Mouse (Mus musculus): ENCODE measurements around the gene Pacsin1. TPM values are rescaled to one million over a fixed set of nuclear protein-coding genes. Genes with fewer than 3 reads are reported as not detected.

Pacsin1 gene
- polyA plus RNA-seq, 1 experiment = 0.01 TPM

- no peaks in the 10 kb centered on the region for H3K27me3 ChIP-seq (ENCODE audit: control insufficient read depth)
- no peaks in the 10 kb centered on the region for H3K9me3 ChIP-seq (ENCODE audit: control insufficient read depth, low read length)
- H3K36me3 ChIP-seq (ENCODE audit: control insufficient read depth) = peaks cover 38% of the 10 kb centered on the region
- no peak for TF ChIP-seq TAL1 (IDR thresholded peaks at IDR 0.05; ENCODE audit: low read length)
- TF ChIP-seq GATA1 (IDR thresholded peaks at IDR 0.05; ENCODE audit: low read length) = no peak
- no peak overlapping the region for H3K4me3 ChIP-seq (replicated peaks)
- H3K4me1 ChIP-seq (ENCODE audit: control insufficient read depth) = no peaks in the 10 kb centered on the region; the same call in 1 of the 2 replicates
Measured at GRCm38 (mm10) chr17:27746446-27746845, 91.1 kb downstream of the Pacsin1 start.

GRCm38 (mm10) chr17:27748123-27748522 is 92.8 kb downstream of the Pacsin1 start:
- H3K9me3 ChIP-seq (ENCODE audit: control insufficient read depth, low read length) = no peaks in the 10 kb centered on the region
- no peaks in the 10 kb centered on the region; the same call in 1 of the 2 replicates for H3K4me1 ChIP-seq (ENCODE audit: control insufficient read depth)
- TF ChIP-seq GATA1 (IDR thresholded peaks at IDR 0.05; ENCODE audit: low read length) (no peak), TAL1 (IDR thresholded peaks at IDR 0.05; ENCODE audit: low read length) (no peak)
- no peak overlapping the region for H3K4me3 ChIP-seq (replicated peaks)
- peaks cover 55% of the 10 kb centered on the region for H3K36me3 ChIP-seq (ENCODE audit: control insufficient read depth)
- no peaks in the 10 kb centered on the region for H3K27me3 ChIP-seq (ENCODE audit: control insufficient read depth)

GRCm38 (mm10) chr17:27750451-27750942 is 95.2 kb downstream of the Pacsin1 start:
- Histone ChIP-seq H3K9me3 (ENCODE audit: control insufficient read depth, low read length) (no peaks in the 10 kb centered on the region), H3K27me3 (ENCODE audit: control insufficient read depth) (no peaks in the 10 kb centered on the region), H3K4me3 (replicated peaks) (no peak overlapping the region), H3K4me1 (ENCODE audit: control insufficient read depth) (peaks cover 1% of the 10 kb centered on the region; the same call in 1 of the 2 replicates), H3K36me3 (ENCODE audit: control insufficient read depth) (peaks cover 78% of the 10 kb centered on the region)
- TF ChIP-seq TAL1 (IDR thresholded peaks at IDR 0.05; ENCODE audit: low read length) (no peak), GATA1 (IDR thresholded peaks at IDR 0.05; ENCODE audit: low read length) (no peak)

- no peaks in the 10 kb centered on the region for H3K9me3 ChIP-seq (ENCODE audit: control insufficient read depth, low read length)
- no peak for TF ChIP-seq TAL1 (IDR thresholded peaks at IDR 0.05; ENCODE audit: low read length)
- no peak for TF ChIP-seq GATA1 (IDR thresholded peaks at IDR 0.05; ENCODE audit: low read length)
- H3K36me3 ChIP-seq (ENCODE audit: control insufficient read depth) = peaks cover 86% of the 10 kb centered on the region
- H3K4me1 ChIP-seq (ENCODE audit: control insufficient read depth) = peaks cover 1% of the 10 kb centered on the region; the same call in 1 of the 2 replicates
- H3K27me3 ChIP-seq (ENCODE audit: control insufficient read depth) = no peaks in the 10 kb centered on the region
- H3K4me3 ChIP-seq (replicated peaks) = no peak overlapping the region
Measured at GRCm38 (mm10) chr17:27751314-27752202, 96.2 kb downstream of the Pacsin1 start.

GRCm38 (mm10) chr17:27760169-27760568 is 104.9 kb downstream of the Pacsin1 start:
- H3K9me3 ChIP-seq (ENCODE audit: control insufficient read depth, low read length) = peaks cover 9% of the 10 kb centered on the region
- H3K4me1 ChIP-seq (ENCODE audit: control insufficient read depth) = peaks cover 1% of the 10 kb centered on the region
- TF ChIP-seq TAL1 (IDR thresholded peaks at IDR 0.05; ENCODE audit: low read length) (no peak), GATA1 (IDR thresholded peaks at IDR 0.05; ENCODE audit: low read length) (no peak)
- no peak overlapping the region for H3K4me3 ChIP-seq (replicated peaks)
- H3K36me3 ChIP-seq (ENCODE audit: control insufficient read depth) = peaks cover 87% of the 10 kb centered on the region
- no peaks in the 10 kb centered on the region; the same call in 1 of the 2 replicates for H3K27me3 ChIP-seq (ENCODE audit: control insufficient read depth)

Other genes with a start within 250 kb of the Pacsin1 start
- gene Grm4, start 134.1 kb upstream of the Pacsin1 start, polyA plus RNA-seq (2012) = not detected in 2 replicates
- 57.3 and 59.4 TPM in 2 replicates for gene Hmga1, start 99.0 kb upstream of the Pacsin1 start, polyA plus RNA-seq (2012)
- gene AI413582, start 89.8 kb upstream of the Pacsin1 start, polyA plus RNA-seq (2012) = 3.6 and 3.7 TPM in 2 replicates
- 5.1 and 6.4 TPM in 2 replicates for gene Nudt3, start 32.0 kb upstream of the Pacsin1 start, polyA plus RNA-seq (2012)
- not detected in 2 replicates for gene RPS10-NUDT3, start 20.3 kb upstream of the Pacsin1 start, polyA plus RNA-seq (2012)
- 265 and 292 TPM in 2 replicates for gene Rps10, start 18.8 kb upstream of the Pacsin1 start, polyA plus RNA-seq (2012)
- gene Spdef, start 73.4 kb downstream of the Pacsin1 start, polyA plus RNA-seq (2012) = 0.07 TPM in 1 of 2 replicates, not detected in the other
- 10.7 and 13.7 TPM in 2 replicates for gene D17Wsu92e, start 165.1 kb downstream of the Pacsin1 start, polyA plus RNA-seq (2012)
- gene Snrpc, start 182.6 kb downstream of the Pacsin1 start, polyA plus RNA-seq (2012) = 50.6 and 57.6 TPM in 2 replicates
- gene Uhrf1bp1, start 200.9 kb downstream of the Pacsin1 start, polyA plus RNA-seq (2012) = 0.19 and 0.25 TPM in 2 replicates